Mouse (Mus musculus) thymus, adult 2 months (tissue): Measurements from ENCODE around the gene Abcg5.

ENCODE experiments used
- CTCF ChIP-seq: fragments of 200-500 bp; IDR thresholded peaks from 2 replicates; pipeline ENCODE4 v1.5.1; 2012; ENCODE audit warnings: mild to moderate bottlenecking, control low read depth, low read length, moderate library complexity, borderline replicate concordance; ENCODE audit not compliant: control insufficient read depth, poor library complexity, insufficient read depth; ENCODE audit errors: extremely low read depth
- POLR2A ChIP-seq: fragments of 200-500 bp; IDR thresholded peaks from 2 replicates; pipeline ENCODE4 v1.6.1; 2012; ENCODE audit warnings: mild to moderate bottlenecking, low read length, control low read depth, moderate library complexity; ENCODE audit not compliant: control insufficient read depth, poor library complexity, insufficient read depth; ENCODE audit errors: extremely low read depth

GRCm38 (mm10) chr17:84693741-84694140, 10.9 kb upstream of the Abcg5 start:
- no peak for TF ChIP-seq POLR2A
- no peak for TF ChIP-seq CTCF
